Mouse (Mus musculus) 416B (cell line): ENCODE measurements at regions not wholly inside any gene's neighbourhood (a gene's known extent, or its start where the extent isn't known, plus 50 kb on each side); places are given as distances from the start of the nearest gene placed in this dataset.

Experiments used
- DNase-seq: peaks from one replicate; pipeline ENCODE4 v3.0.0; 2011; ENCODE audit warnings: low read depth

DNA sequence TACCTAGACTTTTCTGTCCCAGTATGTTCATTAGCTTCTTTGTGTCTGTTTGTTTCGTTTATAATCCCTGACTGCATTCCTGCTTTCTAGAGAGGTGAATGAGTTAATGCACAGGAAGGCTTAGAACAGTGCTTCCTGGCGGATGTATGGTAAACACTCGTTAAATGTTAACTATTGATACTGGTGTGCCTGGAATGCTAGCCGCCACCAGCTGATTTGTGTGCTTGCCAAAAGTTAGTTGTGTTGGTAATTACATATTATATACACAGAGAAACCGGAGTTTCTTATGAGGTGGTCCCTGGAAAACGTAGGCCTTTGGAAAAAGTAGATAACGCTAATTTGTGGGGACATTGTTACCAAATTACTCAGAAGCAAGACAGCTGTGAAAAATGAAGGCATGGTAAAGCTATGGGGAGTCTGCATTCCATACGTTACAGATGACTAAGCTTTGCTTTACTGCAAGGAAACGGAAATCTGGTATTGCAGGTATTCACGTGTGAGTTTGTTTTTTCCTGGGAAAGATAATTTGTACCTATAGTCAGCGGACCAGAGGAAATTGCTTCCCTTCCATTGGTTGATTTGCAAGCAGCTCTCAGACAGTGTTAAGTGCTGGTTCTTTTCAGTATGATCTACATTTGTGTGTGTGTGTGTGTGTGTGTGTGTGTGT lies 1205.9 kb upstream of the A1bg start:
- no peak for DNase-seq

GRCm38 (mm10) chr15:62127602-62128158 lies 1204.9 kb upstream of the A1bg start:
- DNase-seq: peak; percentile 45

DNA sequence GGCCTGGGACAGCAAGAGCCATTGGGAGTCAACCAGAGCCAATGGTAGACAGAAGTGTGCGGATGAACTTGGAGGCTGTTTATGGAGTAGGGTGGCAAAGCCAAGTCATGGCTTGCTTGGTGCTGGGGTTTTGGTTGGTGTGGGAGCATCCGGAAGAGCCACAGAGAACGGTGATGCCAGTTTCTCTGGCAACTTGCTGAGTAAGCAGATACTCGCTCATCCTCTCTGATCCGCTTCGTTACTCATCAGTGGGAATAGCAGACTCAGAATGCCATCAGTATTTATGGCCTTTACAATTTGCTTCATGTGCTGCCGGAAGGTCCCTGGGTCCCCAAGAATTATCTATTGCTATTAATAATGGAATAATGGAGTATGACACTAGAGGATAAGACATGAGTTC lies 1202.9 kb upstream of the A1bg start:
- DNase-seq: no peak

DNA sequence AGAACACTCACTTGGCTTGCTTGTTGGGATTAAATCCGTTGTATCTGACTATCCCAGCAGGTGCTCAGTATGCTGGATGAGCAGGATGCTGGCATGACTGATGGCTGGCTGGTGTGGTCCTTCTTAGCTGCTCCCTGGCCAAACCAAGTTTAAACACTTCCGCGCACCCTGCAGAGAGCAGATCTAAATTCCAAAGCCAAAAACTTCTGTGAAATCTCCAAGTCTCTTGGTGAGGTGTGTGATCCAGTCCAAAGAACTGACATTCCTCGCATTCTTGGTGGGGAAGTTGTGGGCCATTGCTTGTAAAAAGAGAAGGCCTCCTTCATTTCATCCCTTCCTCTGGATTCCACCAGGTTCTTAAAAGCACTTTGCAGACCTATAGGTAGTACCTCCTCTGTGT lies 1200.9 kb upstream of the A1bg start:
- no peak for DNase-seq

- DNase-seq: no peak
These were observed 1199.6 kb upstream of the A1bg start for GRCm38 (mm10) chr15:62122265-62123023.

GRCm38 (mm10) chr15:62121696-62122095 lies 1198.9 kb upstream of the A1bg start:
- DNase-seq: no peak

- DNase-seq: no peak
These were observed 1197.9 kb upstream of the A1bg start for GRCm38 (mm10) chr15:62120735-62121134.

- DNase-seq: no peak
These were observed 1196.2 kb upstream of the A1bg start for GRCm38 (mm10) chr15:62118997-62119396.

DNA sequence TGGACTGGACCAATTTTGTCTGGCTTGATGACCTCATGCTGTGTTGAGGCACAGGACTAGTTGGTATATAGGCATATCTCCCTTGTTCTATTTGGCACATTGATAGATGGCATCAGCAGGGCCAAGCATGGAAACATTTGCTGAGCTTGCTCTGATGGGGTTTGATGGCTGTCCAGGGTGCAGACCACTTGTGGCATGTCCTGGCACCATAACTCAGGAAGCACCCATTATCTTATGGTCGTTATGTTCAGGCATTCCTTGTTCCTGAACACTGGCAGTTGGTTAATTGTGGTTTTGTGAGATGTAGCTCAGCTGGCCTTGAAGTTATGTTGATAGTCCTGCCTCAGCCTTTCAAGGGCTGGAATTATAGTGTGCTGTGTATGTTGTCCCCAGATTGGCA lies 1193.4 kb upstream of the A1bg start:
- DNase-seq: peak; percentile 72

GRCm38 (mm10) chr15:62114815-62115214 lies 1192.0 kb upstream of the A1bg start:
- no peak for DNase-seq

- DNase-seq: no peak
These were observed 1189.3 kb upstream of the A1bg start for GRCm38 (mm10) chr15:62112151-62112550.

GRCm38 (mm10) chr15:62107976-62108375 lies 1185.2 kb upstream of the A1bg start:
- no peak for DNase-seq

GRCm38 (mm10) chr15:62106518-62106975 lies 1183.7 kb upstream of the A1bg start:
- DNase-seq: peak; percentile 98

DNA sequence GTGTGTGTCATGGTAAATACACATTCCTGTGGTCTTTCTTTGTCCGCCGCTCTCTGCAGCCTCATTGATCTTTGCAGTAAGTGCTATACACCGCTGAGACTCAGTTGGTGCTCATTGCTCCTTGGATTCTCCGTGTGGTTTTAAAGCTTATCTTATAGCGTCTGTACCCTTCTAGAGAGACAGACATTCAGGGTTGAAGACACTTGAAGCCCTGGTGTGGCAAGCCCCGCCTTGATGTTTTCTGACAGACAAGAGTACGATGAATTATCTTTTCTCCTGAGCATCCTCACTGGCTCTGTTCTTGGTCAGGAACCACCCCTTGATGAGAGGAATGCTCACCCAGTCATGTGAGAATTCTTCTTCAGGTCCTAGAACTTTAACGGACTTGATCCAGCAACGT lies 1182.7 kb upstream of the A1bg start:
- no peak for DNase-seq

GRCm38 (mm10) chr15:62104653-62105052 lies 1181.8 kb upstream of the A1bg start:
- peak; percentile 75 for DNase-seq

GRCm38 (mm10) chr15:62099683-62100082 lies 1176.9 kb upstream of the A1bg start:
- DNase-seq: no peak

DNA sequence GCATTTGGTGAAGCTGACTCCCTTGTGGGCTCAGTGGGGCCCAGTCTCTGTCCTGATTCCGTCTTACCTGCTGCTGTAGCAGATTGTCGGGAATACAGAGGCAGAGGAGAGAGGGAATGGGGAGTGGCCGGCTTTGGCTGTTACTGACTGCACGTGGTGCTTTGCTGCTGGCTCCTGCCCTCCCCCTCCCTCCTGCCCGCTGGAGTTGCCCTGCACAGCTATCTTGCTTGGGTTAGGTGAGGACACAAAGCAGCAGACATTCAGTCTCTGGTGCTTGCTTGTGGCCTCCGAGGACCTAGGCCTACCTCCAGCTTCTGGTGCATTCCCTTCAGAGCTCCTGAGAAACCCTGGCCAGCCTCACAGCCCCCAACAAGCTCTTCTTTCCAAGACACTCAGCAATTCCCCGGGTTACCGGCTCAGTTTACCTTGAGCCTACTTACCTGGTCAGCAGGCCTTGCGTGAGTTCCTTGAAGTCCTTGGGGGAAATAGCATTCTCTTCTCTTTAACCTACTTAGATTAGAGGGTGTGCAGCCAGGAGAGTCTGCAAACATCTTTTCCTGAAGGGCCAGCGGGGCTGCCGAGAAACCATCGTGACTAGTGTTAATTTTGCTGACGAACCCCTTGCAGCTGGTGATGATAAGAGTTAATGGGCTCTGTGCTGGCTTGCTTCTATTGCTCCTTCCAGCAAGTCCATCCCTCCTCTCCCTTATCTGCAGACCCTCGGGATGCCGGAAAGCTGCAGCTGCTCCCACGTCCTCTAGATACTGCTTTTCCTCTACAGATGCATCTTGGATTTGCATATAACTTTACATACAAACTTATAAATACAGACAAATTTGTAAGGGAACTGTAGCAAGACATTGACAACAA lies 1176.2 kb upstream of the A1bg start:
- no peak for DNase-seq

DNA sequence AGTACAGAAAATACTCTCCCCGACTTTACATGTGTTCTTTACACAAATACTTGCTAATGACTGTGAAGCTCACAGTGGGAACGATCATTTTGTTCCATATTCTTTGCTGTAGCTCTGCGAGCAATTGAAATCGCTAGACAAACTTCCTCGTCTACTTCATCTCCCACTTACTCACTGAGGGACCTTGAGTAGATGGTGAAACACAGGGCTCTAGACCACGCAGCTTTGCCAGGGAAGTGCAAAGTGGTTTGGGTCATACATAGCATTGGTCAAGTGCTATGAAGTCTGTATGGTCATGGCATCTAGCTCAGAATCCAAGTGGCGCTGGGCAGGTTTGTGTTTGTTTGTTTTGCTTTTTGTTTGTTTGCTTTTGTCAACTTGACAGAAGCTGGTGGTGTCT lies 1174.0 kb upstream of the A1bg start:
- DNase-seq: peak; percentile 43

GRCm38 (mm10) chr15:62095198-62095597 lies 1172.4 kb upstream of the A1bg start:
- no peak for DNase-seq

GRCm38 (mm10) chr15:62093672-62094071 lies 1170.9 kb upstream of the A1bg start:
- DNase-seq: no peak

DNA sequence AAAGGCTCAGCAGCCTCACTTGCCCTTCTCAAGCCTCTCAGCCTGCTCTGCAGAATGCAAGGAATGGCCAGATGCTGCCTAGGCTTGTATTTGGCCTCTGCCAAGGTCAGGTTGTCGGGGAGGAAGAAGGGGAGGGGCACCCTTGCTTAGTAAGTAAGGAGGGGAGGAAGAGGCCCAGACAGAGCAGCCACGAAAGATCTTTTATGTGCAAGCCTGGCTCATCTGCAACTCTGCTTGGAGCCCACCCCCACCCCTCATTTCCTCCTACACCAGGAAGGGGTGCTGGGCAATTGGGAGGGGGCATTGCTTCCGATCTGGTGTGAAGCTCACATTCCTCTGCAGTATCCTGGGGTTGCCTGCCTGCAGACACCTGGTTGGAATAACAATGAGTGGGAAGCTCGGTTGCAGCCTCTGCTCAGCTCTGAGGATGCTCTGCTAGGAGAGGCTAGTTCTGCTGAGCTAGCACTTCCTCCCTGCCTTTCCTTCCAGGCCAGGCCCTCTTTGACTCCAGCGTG lies 1169.9 kb upstream of the A1bg start:
- peak; percentile 74 for DNase-seq
